Mouse (Mus musculus) testis, postnatal 10 days (tissue): Measurements from ENCODE around the gene Stxbp4.
A peak's percentile ranks its signal among the peaks of the same experiment; 100 is the strongest.

ENCODE experiments used
- DNase-seq: peaks from one replicate; pipeline ENCODE4 v3.0.0; 2021; ENCODE audit warnings: low spot score

Stxbp4 gene

GRCm38 (mm10) chr11:90637440-90638311 is at the start of gene Stxbp4, which contains the start of gene Cox11:
Stxbp4 (minus strand) TSS chr11:90638084.
Cox11 (plus strand) TSS chr11:90638173.
- DNase-seq, result peak; percentile 96

- no peak for DNase-seq
These were observed 49.2 kb upstream of the Stxbp4 start for GRCm38 (mm10) chr11:90687040-90687439.

- DNase-seq, result no peak
These were observed 48.6 kb upstream of the Stxbp4 start for GRCm38 (mm10) chr11:90686287-90687025.

- no peak for DNase-seq
These were observed 47.3 kb upstream of the Stxbp4 start for GRCm38 (mm10) chr11:90685196-90685595.

- no peak for DNase-seq
These were observed 46.9 kb upstream of the Stxbp4 start for GRCm38 (mm10) chr11:90684765-90685164.

- DNase-seq, result no peak
These were observed 43.3 kb upstream of the Stxbp4 start for GRCm38 (mm10) chr11:90681171-90681570.

GRCm38 (mm10) chr11:90678582-90678981 is 40.7 kb upstream of the Stxbp4 start:
- no peak for DNase-seq

- no peak for DNase-seq
These were observed 39.9 kb upstream of the Stxbp4 start for GRCm38 (mm10) chr11:90677771-90678288.

GRCm38 (mm10) chr11:90677027-90677426 is 39.1 kb upstream of the Stxbp4 start:
- DNase-seq, result no peak

- DNase-seq, result no peak
These were observed 37.7 kb upstream of the Stxbp4 start for GRCm38 (mm10) chr11:90675479-90676110.

GRCm38 (mm10) chr11:90667325-90667724 is 29.4 kb upstream of the Stxbp4 start:
- DNase-seq, result no peak

- DNase-seq, result no peak
These were observed 29.0 kb upstream of the Stxbp4 start for GRCm38 (mm10) chr11:90666916-90667315.

- no peak for DNase-seq
These were observed 28.4 kb upstream of the Stxbp4 start for GRCm38 (mm10) chr11:90666144-90666757.

GRCm38 (mm10) chr11:90665161-90665560 is 27.3 kb upstream of the Stxbp4 start:
- peak; percentile 51 for DNase-seq

GRCm38 (mm10) chr11:90664345-90664986 is 26.6 kb upstream of the Stxbp4 start:
- DNase-seq, result no peak

GRCm38 (mm10) chr11:90663618-90664297 is 25.9 kb upstream of the Stxbp4 start:
- DNase-seq, result no peak

- no peak for DNase-seq
These were observed 25.2 kb upstream of the Stxbp4 start for GRCm38 (mm10) chr11:90663052-90663451.

- no peak for DNase-seq
These were observed 22.8 kb upstream of the Stxbp4 start for GRCm38 (mm10) chr11:90660662-90661061.

GRCm38 (mm10) chr11:90657527-90657926 is 19.6 kb upstream of the Stxbp4 start:
- DNase-seq, result no peak

GRCm38 (mm10) chr11:90652603-90653002 is 14.7 kb upstream of the Stxbp4 start:
- DNase-seq, result no peak
